Mouse (Mus musculus) WW6 (cell line): Measurements from ENCODE around the gene Shisal2a.

ENCODE experiments used
- DNase-seq: peaks from one replicate; pipeline ENCODE4 v3.0.0-alpha.2; 2013; ENCODE audit warnings: low read depth, low spot score

Shisal2a gene

DNA sequence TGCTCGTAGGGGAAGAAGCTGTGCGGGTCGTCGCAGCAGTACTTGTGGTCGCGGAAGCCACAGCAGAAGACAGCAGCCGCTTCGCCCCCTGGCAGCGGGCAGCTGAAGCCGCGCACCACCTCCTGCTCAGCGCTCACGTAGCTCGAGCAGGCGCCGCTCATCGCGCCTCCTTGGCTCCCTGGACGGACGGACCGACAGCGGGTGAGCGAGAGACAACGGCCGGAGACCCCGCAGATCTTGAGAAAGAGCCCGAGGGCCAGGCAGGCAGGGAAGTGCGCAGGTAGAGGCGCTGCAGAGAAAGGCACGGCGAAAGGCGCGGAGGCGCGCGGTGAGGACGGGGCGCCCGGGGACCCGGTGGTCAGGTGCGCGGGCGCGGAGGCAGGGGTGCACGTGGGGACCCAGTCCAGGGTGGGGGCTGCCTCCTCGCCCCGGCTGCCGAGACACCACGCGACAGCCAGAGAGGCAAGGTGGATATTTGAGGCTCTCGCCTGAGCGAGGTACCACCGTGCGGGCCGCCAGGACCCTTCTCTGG lies at the start of gene Shisal2a:
Shisal2a (minus strand) TSS at position 167 of the 532 bp plus-strand sequence.
- no peak for DNase-seq

DNA sequence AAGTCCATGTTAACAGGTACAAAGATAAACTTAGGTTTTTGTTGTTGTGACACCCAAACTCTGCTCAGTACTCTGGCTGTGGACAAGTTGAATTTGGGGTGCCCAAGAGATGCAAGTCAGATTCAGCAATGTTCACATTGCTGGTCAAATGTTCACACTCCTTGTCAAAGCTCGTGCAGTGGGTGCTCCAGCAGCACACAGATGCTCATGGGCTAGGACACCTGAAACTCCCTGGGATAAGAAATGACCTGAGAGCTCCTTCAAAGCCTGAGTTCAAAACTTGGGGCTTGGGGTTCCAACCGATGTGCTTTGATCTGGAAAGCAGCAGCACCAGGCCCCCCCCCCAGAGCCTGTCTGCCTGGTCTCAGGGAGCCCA lies 48.4 kb upstream of the Shisal2a start:
- no peak for DNase-seq

DNA sequence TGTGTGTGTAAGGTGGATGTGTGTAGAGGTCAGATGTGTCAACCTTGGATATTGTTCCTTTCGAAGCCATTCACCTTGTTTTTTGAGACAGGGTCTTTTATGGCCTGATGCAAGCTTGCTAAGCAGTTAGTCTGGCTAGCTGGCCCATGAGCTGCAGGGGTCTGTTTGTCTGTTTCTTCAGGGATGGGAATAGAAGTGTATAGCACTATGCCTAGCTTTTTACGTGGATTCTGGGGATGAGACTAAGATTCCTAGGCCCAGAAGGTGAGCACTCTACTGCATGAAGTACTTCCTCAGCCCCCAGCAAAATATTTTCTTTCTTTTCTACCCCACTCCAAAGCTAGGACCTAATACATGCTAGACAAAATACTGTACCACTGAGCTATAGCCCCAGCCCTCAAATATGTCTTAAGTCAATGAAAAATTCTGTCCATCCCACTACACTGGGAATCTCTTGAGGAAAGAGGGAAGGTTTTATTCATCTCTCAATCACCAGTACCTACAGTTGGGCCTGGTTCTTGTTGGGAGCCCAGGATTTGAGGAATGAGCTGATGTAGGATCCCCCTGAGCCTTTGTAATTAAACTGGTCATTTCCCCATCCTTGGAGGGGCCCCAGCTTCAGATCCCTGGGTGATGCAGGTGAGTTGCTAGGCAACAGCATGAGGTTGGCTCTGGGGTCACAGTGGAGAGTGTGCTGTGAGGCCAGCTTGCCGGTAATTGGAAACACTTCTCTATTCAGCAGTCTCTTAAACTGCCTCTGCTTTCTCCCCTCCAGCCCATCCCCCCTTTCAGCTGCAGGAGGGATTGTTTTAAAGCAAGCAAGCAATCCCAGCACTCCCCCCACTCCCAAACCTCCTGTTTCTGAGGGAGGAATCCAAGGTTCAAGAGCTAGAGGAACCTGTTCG lies 47.8 kb upstream of the Shisal2a start:
- DNase-seq, result no peak

DNA sequence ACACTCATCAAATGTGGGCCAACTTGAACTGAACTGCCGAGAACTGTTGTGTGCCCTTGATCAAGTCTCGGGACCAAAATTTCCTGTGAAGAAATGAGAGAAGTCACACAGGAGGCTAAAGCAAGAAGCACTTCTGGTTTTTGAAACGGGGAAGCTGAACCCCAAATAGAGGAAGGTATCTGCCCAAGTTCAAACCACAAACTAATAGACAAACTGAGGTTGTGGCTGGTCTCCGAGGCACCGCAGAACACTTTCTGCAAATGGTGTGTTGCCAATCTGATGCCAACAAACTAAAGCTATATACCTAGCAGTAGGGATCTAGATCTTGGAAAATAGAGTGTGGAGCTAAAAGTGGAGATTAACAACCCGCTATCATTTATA lies 45.2 kb upstream of the Shisal2a start:
- DNase-seq, result no peak

DNA sequence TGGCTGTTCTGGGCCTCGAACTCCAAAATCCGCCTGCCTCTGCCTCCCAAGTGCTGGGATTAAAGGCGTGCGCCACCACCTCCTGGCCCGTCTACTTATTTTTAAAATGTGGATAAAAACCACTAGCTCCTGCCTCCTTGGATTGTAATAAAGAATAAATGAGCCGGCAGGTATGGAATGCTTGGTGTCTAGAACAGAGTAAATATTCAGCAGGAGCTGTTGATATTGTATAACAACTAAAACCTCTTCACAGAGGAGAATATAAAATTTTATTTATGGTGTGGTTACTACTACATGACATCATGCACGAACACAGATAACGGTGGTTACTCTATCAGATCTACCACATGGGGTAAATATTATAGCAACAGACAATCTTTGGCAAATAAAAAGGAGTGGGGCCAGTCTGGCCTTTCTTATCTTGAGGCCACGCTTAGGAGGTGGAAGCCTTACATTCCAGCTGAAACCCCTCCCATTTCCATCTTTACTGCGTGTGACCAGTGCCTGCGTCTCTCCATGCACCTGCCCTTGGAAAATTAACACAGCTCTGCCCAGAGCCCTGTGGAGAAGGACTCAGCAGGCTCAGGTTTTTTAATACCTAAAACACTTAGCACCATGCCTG lies 44.7 kb upstream of the Shisal2a start:
- DNase-seq, result no peak

DNA sequence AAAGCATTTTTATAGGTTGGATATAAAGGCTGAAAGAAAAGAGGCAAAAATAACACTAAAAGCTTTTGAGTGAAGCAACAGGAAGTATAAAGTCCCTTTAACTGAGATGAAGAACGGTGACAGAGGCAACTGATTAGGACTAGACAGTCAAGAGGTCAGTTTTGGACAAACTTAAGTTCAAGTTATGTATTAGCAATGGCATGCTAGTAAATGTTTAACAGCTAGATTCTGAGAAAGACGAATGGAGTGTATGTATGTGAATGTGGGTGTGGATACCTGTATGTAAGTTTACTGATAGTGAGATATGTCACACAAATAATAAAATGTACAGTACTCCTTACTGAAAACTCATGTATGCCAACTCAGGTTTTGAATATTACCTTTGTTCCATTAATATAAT lies 41.4 kb upstream of the Shisal2a start:
- DNase-seq, result no peak

DNA sequence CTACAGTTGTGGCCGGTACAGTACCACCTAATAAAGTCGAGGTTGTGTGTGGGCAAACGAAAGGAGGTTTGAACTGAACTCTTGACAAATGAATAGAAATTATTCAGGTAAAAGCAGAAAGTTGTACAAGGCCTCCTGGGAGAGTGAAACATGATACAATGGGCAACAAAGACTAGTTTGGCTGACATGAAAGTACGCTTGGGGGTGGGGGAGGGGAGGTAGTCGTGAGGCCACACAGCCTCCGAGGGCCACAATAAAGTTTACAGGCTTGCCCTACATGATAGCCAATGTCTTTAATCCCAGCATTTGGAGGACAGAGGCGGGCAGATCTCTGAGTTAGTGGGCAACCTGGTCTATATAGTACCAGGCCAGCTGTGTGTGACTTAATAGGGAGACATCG lies 24.5 kb upstream of the Shisal2a start:
- no peak for DNase-seq

DNA sequence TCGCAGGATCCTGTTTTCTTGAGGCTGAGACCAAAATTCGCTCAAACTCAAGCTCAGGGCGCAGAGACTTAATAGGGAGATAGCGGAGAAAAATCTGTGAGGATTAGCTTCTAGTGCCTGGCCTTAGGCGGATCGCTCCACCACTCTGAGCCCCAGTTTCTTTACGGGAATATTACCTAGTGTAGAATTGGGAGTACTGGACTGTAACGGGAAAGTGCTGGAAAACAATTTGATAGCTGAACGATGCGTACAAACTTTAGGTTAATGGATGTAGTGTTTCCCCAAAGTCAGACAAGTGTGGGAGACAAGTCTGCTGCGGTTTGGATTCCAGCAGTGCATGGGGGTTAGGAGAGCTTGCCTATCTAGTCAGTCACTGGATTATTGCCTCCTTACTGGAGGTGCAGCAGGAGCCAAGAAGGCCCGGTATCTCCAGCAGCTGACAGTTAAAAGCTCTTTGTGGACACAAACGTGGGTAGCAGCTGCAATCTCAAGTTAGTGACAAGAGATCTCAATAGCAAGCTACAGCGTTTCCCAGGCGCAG lies 23.8 kb upstream of the Shisal2a start, which contains the start of gene Gpx7:
Gpx7 (minus strand) TSS at position 101 of the 541 bp plus-strand sequence.
- DNase-seq, result no peak

DNA sequence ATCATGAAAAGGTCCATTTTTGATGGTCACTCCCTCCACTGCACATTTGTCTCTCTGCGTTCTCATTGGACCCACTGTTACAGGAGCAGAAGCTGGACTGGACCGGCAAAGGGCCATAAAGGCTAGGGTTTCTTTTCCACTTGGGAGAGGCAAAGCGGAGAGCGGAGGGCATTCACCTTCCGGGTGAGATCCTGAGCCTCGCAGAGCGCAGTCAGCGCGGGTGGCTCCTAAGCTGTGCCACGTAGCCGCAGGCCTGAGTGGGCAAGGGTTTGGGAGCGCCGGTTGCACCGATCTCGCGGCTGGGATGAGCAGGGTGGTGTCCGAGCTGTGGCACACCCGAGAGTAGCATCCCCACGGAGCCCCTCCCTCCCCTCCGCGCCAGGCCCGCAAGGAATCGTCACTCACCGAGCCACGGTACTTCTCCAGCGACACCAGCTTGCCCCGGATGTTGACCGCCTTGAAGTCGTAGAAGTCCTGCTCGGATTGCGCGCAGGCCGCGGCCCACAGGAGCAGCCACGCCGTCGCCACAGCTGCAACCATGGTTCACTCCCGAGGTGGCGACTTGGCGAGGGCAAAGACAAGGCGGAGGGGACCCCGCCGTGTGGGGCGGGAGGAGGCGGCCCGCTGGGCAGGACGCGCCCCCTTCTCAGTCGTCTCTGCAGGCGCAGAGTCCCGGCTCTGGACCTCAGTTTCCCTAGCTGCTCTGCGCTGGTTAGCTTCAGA lies 23.1 kb upstream of the Shisal2a start:
- DNase-seq, result no peak

DNA sequence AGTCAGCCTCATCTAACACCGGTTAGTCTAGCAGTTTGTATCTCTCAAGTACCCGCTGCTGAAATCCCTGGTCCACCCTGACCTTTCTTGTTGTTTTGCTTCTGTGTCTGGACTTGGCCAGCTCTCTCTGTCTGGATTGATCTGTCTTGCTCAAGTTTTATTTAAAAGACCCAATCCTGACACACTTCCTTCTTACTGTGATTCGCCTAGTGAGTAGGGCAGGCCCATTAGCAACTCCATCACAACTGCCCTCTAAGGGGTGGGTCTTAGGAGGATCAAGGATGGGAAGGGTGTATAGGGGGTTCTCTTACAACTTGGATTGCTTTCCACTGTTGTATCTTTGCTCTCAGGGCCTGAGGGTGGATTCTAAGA lies 22.6 kb upstream of the Shisal2a start:
- DNase-seq, result no peak

DNA sequence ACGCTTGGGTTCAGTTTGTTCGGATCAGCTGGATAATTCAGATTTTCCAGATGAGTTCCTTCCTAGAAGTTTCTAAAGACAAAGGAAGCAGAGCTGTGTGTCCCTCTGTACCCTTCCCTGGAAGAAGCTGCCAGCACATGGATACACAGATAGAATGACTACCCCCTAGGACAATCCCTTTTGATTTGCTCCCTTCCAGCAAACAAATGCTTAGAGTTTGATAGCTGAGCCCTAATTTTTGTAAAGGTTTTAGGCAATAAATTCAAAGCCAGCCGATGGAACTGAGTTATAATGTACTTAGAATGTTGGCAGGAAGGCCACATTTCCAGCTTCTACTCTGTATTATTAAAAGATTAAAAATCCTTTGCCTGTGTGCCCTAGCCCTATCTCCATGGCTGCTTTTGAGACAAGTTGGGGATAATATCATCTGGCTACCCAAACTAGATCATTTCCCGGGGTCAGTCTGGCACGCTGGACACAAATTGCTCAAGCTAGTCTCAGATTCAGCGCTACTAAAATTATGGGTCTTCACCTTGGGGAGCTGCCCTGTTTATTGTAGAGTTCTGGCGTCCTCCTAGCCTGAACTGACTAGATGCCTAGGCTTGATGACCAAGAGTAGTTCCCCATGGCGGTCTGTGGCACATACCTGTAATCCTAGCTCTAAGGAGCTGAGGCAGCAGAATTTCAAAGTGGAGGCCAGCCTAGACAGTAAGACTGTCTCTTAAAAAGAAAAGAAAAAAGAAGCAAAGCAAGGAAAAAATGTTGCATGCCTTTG lies 20.9 kb upstream of the Shisal2a start:
- no peak for DNase-seq

DNA sequence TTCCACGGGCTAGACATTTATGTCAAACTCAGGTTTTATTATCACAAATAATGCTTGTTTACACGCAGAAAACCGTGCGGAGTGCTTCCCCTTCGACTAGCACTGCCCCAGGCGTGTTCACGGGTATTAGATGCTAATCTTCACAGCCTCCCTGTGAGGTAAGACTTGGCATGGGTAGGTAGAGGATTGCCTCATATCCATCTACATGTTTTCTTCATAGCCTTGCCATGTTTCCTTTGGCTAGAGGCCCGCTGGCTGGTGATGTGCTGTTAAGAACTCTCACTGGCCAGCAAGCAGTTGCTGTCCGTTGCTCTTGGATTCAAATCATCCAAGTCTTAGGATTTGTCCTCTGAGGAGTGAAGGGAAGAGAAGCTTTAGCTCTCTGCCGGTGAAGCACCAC lies 17.2 kb upstream of the Shisal2a start:
- DNase-seq, result no peak

DNA sequence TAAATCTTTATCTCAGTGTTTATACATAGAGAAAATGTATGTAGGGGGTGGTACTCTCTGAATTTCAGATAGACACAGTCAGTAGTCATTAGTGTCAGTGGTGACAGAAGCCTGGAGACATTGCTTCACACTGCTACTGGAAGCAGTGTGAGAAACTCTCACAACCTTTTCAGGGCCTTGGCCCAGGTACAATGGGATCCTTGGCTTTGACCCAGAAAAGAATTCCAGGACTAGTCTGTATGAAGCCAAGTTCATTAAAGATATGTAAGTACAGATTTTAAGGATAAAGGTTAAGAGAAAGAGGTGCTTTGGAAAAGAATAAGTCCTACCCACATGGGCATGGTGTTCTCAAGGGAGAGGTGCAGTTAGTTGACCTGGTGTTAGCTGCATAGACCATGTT lies 11.1 kb upstream of the Shisal2a start:
- DNase-seq, result no peak

DNA sequence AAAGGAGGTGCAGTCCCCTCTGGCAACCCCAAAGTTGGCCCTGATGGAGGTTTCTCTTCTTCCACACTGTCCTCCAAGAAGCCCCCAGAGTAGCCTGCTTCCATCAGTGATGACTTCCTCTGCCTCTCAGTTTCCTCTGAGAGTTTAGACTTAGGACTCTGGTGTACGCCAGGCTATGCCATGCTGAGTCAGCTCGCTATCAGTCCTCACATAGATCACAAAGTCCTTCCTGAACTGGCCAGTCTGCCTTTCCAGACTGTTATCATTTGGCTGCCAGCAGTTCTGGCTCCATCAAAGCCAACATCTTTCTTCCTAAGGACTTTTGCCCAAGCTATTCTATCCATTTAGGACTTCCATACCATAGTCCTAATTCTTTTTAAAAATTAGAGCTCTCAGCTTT lies 9.4 kb upstream of the Shisal2a start:
- no peak for DNase-seq

DNA sequence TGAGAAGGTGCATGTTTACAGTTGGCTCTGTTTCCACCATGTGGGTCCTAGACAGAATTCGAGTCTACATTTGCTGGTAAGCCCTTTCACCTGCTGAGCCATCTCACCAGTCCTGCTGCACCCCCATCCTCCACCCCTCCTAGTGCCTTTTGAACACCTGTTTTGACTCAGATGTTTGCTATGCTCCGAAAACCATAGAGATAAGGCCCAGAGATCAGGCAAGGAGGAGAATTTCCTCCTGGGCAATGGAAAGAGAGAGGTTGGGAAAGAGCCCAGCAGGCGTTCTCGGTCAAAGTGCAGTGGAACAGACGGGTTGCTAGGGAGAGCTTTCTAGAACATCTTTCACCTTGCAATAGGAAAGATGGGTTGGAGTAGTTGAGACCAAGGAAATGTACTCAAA lies 8.0 kb upstream of the Shisal2a start:
- no peak for DNase-seq

DNA sequence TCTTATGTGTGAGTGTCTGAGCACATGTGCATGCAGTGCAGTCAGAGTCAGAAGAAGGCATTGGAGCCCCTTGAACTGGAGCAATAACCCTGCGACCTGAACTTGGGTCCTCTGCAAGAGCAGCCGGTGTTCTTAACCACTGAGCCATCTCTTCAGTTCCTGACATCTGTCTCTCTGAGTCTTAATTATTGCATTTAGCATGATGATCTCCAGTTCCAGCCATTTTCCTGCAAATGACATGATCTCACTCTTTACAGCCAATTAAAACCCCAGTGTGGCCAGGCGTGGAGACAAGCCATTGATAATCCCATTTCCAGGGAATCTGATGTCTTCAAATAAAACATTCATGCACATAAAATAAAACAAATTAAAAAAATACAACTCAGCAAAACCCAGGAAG lies 5.6 kb upstream of the Shisal2a start:
- no peak for DNase-seq

DNA sequence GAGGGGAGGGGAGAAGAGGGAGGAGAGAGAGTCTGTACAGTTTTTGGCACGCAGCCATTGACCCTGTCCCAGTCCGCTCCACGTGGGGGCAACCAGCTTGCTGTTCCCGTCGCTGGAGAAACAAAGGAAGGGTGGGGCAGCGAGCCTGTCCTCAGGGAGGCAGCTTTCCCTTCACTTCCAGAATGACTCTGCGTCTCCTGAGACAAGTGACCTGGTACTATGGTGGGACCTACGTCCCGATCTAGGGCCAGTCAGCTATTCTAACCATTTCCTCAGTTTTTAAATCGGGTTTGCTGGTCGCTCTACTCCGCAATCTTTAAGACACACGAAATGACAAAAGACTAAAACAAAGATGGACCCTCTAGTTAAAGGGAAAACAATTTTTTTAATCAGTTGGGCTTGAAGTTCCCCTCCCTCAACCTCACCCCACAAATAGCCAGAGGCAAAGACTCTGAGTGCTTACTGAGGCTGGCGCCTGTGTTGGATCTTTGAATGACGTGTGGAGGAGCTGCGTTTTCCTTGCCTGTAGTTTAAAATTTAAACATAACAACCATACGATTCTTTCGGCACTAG lies 4.6 kb upstream of the Shisal2a start:
- DNase-seq, result no peak

DNA sequence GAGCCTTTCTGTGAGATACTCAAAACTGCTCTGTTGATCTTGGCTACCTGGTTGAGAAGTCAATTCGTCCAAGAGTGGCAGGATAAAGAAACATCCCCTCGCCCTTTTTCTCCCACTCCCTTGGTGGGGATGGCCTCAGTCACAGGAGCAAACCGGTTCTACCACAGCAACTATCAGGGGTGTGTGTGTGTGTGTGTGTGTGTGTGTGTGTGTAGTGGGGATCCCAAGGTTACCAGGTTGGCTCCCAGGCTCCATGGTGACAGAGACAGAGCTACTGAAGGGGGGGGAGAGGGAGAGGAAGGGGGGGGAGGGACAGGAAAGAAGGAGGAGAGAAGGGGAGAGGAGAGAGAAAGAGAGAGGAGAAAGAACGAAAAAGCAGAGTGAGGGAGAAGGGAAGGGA lies 4.0 kb upstream of the Shisal2a start:
- no peak for DNase-seq

DNA sequence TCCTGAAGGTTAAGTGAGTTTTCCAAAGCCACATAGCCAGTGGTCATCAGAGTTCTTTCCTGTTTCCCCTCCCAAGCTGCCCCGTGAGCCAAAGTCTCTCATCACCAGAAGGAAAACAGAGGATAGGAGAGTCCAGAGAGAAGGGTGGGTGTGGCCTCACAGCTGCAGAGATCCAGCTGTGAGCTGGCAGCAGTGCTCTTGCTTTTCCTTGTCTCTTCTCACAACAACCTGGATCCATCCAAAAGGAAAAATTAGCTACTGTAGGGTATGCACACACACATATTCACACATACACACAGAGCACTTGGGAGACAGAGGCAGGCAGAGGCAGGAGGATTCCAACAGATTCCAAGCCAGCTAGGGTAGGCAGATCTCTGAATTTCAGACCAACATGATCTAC lies 2.9 kb upstream of the Shisal2a start:
- DNase-seq, result no peak

DNA sequence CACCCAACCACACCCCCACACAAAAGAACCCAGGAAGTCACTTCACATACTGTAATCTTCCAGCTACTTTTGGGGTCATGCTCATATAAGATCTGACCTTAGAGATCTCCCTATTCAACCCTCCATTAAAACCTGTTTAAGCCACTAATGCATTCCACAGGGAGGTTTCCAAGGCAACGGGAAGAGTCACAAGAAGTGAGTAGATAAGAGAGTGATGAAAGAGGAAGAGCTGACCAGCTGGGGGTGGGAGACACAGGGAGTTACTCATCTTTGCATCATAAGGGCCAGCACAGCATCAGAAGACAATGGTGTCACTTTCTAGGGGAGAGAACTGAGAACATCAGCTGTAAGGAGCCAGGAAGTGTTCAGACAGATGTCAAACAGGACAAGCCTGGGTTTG lies 3.0 kb downstream of the Shisal2a start:
- DNase-seq, result no peak

DNA sequence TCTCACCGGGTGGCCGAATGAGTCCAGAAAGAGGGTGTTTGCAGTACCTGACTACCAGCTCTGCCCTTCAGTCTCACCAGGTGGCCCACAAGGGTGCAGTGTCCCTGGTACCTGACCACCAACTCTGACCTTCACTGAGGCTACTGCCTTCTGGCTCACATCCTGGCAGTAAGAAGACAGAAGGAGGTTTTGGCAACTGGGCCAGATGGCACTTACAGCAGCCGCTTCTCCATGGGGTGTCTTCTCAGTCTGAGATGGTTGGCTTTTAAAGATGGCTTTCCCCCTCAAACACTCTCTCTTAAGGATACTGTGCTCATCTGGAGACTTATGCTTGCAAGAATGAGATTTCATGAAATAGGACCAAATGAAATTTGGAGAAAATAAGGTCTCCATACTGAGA lies 3.7 kb downstream of the Shisal2a start:
- no peak for DNase-seq
